Mouse (Mus musculus): ENCODE results near the gene Hist2h4. TPM values are rescaled to one million over a fixed set of nuclear protein-coding genes. Genes with fewer than 3 reads are reported as not detected.

The Hist2h4 gene
- polyA plus RNA-seq, 1 experiment from 2014 or later, result 9.8 TPM

GRCm38 (mm10) chr3:96231758-96232120 lies 31.4 kb downstream of the Hist2h4 start:
- Histone ChIP-seq H3K27ac (ENCODE audit: low read length) (no peak overlapping the region), H3K4me3 (ENCODE audit: low read length) (no peak overlapping the region), H3K27me3 (ENCODE audit: control insufficient read depth, insufficient read depth, low read depth, low read length) (no peaks in the 10 kb centered on the region), H3K36me3 (ENCODE audit: control insufficient read depth, insufficient read depth, low read length) (no peaks in the 10 kb centered on the region), H3K4me1 (replicated peaks; ENCODE audit: control insufficient read depth, insufficient read depth, low read length) (peaks cover 7% of the 10 kb centered on the region), H3K9me3 (ENCODE audit: control insufficient read depth, low read length) (no peaks in the 10 kb centered on the region), H3K9ac (ENCODE audit: low read length) (no peak overlapping the region), H3K4me2 (ENCODE audit: low read depth, low read length) (no peak overlapping the region)
- WGBS, result 37% methylated on average over 2 of the region's 2 CpGs
- peak; percentile 44; the same call in 1 of the 2 replicates for ATAC-seq (ENCODE audit: low read depth)

DNA sequence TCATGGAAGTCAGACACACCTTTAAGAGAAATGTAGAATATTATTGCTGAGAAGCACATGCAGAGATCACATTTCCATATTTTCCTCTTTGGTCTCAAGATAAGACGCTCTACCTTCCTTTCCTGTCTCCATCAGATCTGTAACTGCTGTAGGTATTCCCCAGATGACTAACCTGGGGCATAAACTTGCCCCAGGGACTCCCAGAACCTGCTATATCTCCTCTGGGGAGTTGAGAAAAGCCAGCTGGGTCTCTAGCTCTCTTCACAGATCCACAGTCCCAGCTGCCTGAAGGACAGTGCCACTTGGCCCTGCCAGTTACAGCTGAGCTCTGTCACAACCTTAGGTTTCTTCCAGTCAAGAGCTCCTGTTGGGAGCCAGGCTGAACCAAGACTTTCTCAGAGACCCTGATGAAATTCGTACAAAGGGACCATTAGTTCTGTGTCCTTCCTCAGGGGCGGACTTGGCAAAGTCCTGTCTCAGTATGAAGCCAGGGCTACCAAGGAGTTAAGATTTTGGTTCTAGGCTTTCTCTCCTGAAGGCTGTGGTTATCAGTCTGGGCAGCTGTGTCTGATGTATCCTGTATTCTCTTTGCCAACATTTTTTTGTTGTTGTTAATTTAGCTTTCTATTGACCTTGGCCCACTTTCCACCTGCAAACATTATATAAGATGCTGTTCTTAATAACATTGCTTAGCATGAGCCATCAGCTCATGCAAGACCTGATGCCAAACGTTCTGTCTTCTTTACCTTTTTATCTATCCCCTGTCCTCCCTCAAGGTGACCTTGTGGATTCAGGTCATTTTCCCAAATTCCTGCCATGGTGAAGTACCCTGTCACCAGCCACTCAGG lies 32.0 kb downstream of the Hist2h4 start:
- Histone ChIP-seq H3K4me2 (ENCODE audit: low read depth, low read length) (no peak overlapping the region), H3K27me3 (ENCODE audit: control insufficient read depth, insufficient read depth, low read depth, low read length) (no peaks in the 10 kb centered on the region), H3K9me3 (ENCODE audit: control insufficient read depth, low read length) (no peaks in the 10 kb centered on the region), H3K27ac (ENCODE audit: low read length) (no peak overlapping the region), H3K4me3 (ENCODE audit: low read length) (no peak overlapping the region), H3K9ac (ENCODE audit: low read length) (no peak overlapping the region), H3K4me1 (replicated peaks; ENCODE audit: control insufficient read depth, insufficient read depth, low read length) (peaks cover 4% of the 10 kb centered on the region), H3K36me3 (ENCODE audit: control insufficient read depth, insufficient read depth, low read length) (no peaks in the 10 kb centered on the region)
- no peak for ATAC-seq (ENCODE audit: low read depth)
- WGBS, result 57% methylated on average over 4 of the region's 4 CpGs

GRCm38 (mm10) chr3:96230404-96230803 lies 32.7 kb downstream of the Hist2h4 start:
- ATAC-seq (ENCODE audit: low read depth), result no peak
- no peaks in the 10 kb centered on the region for H3K9me3 ChIP-seq (ENCODE audit: control insufficient read depth, low read length)
- no peak overlapping the region for H3K9ac ChIP-seq (ENCODE audit: low read length)
- no peaks in the 10 kb centered on the region for H3K27me3 ChIP-seq (ENCODE audit: control insufficient read depth, insufficient read depth, low read depth, low read length)
- H3K4me1 ChIP-seq (replicated peaks; ENCODE audit: control insufficient read depth, insufficient read depth, low read length), result peaks cover 4% of the 10 kb centered on the region
- no peak overlapping the region for H3K4me2 ChIP-seq (ENCODE audit: low read depth, low read length)
- no peak overlapping the region for H3K27ac ChIP-seq (ENCODE audit: low read length)
- no peak overlapping the region for H3K4me3 ChIP-seq (ENCODE audit: low read length)
- H3K36me3 ChIP-seq (ENCODE audit: control insufficient read depth, insufficient read depth, low read length), result no peaks in the 10 kb centered on the region
- WGBS, result 77% methylated on average over 2 of the region's 2 CpGs

- no peak for ATAC-seq (ENCODE audit: low read depth)
- WGBS, result 55% methylated on average over 2 of the region's 2 CpGs
- peaks cover 4% of the 10 kb centered on the region for H3K4me1 ChIP-seq (replicated peaks; ENCODE audit: control insufficient read depth, insufficient read depth, low read length)
- H3K27me3 ChIP-seq (ENCODE audit: control insufficient read depth, insufficient read depth, low read depth, low read length), result no peaks in the 10 kb centered on the region
- no peaks in the 10 kb centered on the region for H3K9me3 ChIP-seq (ENCODE audit: control insufficient read depth, low read length)
- H3K4me2 ChIP-seq (ENCODE audit: low read depth, low read length), result no peak overlapping the region
- H3K9ac ChIP-seq (ENCODE audit: low read length), result no peak overlapping the region
- no peaks in the 10 kb centered on the region for H3K36me3 ChIP-seq (ENCODE audit: control insufficient read depth, insufficient read depth, low read length)
- no peak overlapping the region for H3K4me3 ChIP-seq (ENCODE audit: low read length)
- H3K27ac ChIP-seq (ENCODE audit: low read length), result no peak overlapping the region
Measured at GRCm38 (mm10) chr3:96228828-96229227, 34.3 kb downstream of the Hist2h4 start.

DNA sequence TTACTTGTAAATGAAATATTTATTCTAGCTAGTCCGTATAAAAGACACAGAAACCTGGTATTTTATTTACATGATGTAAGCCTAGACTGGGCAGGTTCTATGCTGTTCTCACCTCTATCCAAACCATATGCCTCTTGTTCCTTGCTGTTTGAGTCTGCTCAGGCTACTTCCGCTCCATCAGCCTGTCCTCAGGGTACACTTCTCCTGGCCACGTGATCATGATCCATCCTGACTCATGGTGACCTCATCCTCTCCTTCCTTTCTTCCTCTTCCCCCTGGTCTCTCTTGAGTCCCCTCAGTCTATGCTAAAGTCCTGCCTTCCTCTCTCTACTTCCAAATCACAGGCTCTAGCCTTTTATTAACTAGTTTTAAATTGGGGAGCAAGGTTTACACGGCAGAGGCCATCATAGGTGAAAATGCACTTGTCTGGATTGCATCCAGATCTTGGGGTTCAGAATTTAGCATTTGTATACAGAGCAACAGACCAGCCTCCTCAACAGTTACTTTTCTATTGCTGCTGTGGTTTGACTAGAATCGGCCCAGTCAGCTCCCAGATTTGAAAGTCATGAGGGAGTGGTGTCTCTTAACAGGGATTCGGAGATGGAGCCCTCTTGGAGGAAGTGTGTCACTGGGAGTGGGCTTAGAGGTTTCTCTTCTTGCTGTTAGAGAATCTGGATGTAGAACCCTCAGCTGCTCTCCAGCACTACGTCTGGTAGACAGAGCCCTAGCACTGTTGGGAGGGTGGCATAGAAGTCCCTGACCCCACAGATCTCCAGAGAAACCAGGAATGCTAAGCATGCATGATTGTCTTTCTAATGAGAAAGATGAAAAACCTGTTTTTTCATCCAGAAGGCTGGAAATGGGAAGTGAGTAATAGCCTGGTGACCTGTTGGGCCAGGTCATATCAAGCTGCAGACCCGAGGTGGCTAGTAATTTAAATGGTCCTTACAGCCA lies 36.1 kb downstream of the Hist2h4 start:
- H3K4me3 ChIP-seq (ENCODE audit: low read length), result no peak overlapping the region
- no peaks in the 10 kb centered on the region for H3K36me3 ChIP-seq (ENCODE audit: control insufficient read depth, insufficient read depth, low read length)
- peak; percentile 16; the same call in 1 of the 2 replicates for ATAC-seq (ENCODE audit: low read depth)
- no peaks in the 10 kb centered on the region for H3K27me3 ChIP-seq (ENCODE audit: control insufficient read depth, insufficient read depth, low read depth, low read length)
- 44% methylated on average over 8 of the region's 8 CpGs for WGBS
- H3K9me3 ChIP-seq (ENCODE audit: control insufficient read depth, low read length), result no peaks in the 10 kb centered on the region
- peaks cover 15% of the 10 kb centered on the region for H3K4me1 ChIP-seq (replicated peaks; ENCODE audit: control insufficient read depth, insufficient read depth, low read length)
- H3K4me2 ChIP-seq (ENCODE audit: low read depth, low read length), result no peak overlapping the region
- H3K27ac ChIP-seq (ENCODE audit: low read length), result no peak overlapping the region
- H3K9ac ChIP-seq (ENCODE audit: low read length), result 0 out of 2 replicates have a peak overlapping the region, but pooled peaks have one; percentile 20

- WGBS, result 51% methylated on average over 2 of the region's 2 CpGs
- H3K4me2 ChIP-seq (ENCODE audit: low read depth, low read length), result no peak overlapping the region
- peaks cover 15% of the 10 kb centered on the region for H3K4me1 ChIP-seq (replicated peaks; ENCODE audit: control insufficient read depth, insufficient read depth, low read length)
Measured at GRCm38 (mm10) chr3:96225421-96225820, 37.7 kb downstream of the Hist2h4 start.

GRCm38 (mm10) chr3:96222774-96223173 lies 40.3 kb downstream of the Hist2h4 start:
- 88% methylated on average over 4 of the region's 4 CpGs for WGBS
- H3K4me1 ChIP-seq (replicated peaks; ENCODE audit: control insufficient read depth, insufficient read depth, low read length), result peaks cover 22% of the 10 kb centered on the region
- H3K36me3 ChIP-seq (ENCODE audit: control insufficient read depth, insufficient read depth, low read length), result no peaks in the 10 kb centered on the region
- H3K9ac ChIP-seq (ENCODE audit: low read length), result no peak overlapping the region
- H3K4me2 ChIP-seq (ENCODE audit: low read depth, low read length), result peak overlapping the region; percentile 78
- no peak overlapping the region for H3K27ac ChIP-seq (ENCODE audit: low read length)
- no peaks in the 10 kb centered on the region for H3K27me3 ChIP-seq (ENCODE audit: control insufficient read depth, insufficient read depth, low read depth, low read length)
- H3K4me3 ChIP-seq (ENCODE audit: low read length), result no peak overlapping the region
- ATAC-seq (ENCODE audit: low read depth), result no peak
- no peaks in the 10 kb centered on the region for H3K9me3 ChIP-seq (ENCODE audit: control insufficient read depth, low read length)

More at GRCm38 (mm10) chr3:96225421-96225820, 37.7 kb downstream of the Hist2h4 start:
- Histone ChIP-seq H3K9me3 (ENCODE audit: control insufficient read depth, low read length) (no peaks in the 10 kb centered on the region), H3K9ac (ENCODE audit: low read length) (no peak overlapping the region), H3K4me3 (ENCODE audit: low read length) (no peak overlapping the region), H3K27ac (ENCODE audit: low read length) (no peak overlapping the region), H3K36me3 (ENCODE audit: control insufficient read depth, insufficient read depth, low read length) (no peaks in the 10 kb centered on the region), H3K27me3 (ENCODE audit: control insufficient read depth, insufficient read depth, low read depth, low read length) (no peaks in the 10 kb centered on the region)
- no peak for ATAC-seq (ENCODE audit: low read depth)

DNA sequence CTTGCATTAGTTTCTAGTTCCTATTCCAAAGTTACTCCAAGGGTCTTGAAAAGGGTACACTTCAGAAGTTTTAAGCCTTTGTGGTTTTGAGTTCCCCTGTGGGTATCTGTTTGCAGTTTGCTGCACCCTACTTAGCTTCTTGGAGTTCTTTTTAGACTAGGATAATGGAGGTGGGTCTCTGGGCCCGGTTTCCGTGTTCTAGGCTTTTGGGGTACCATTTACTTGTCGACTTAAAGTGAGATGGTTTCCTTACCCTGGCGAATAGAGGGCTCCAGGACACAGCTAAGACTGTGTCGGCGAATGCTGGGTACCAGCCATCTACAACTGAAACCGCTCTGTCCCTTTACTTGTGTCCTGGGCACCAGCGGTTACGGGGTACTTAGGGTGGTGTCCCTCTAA lies 41.5 kb downstream of the Hist2h4 start:
- Histone ChIP-seq H3K4me1 (replicated peaks; ENCODE audit: control insufficient read depth, insufficient read depth, low read length) (peaks cover 20% of the 10 kb centered on the region), H3K9ac (ENCODE audit: low read length) (peak overlapping the region; percentile 87), H3K27ac (ENCODE audit: low read length) (peak overlapping the region; percentile 99), H3K9me3 (ENCODE audit: control insufficient read depth, low read length) (no peaks in the 10 kb centered on the region), H3K4me2 (ENCODE audit: low read depth, low read length) (peak overlapping the region; percentile 78), H3K4me3 (ENCODE audit: low read length) (peak overlapping the region; percentile 74), H3K27me3 (ENCODE audit: control insufficient read depth, insufficient read depth, low read depth, low read length) (no peaks in the 10 kb centered on the region), H3K36me3 (ENCODE audit: control insufficient read depth, insufficient read depth, low read length) (no peaks in the 10 kb centered on the region)
- ATAC-seq (ENCODE audit: low read depth), result no peak
- 20% methylated on average over 9 of the region's 9 CpGs for WGBS
